Mouse (Mus musculus) MEL (cell line): ENCODE measurements around the gene Hps5. TPM values are rescaled to one million over a fixed set of nuclear protein-coding genes. Genes with fewer than 3 reads are reported as not detected.

Experiments
- DNase-seq: peaks from one replicate; pipeline ENCODE4 v3.0.0; 2011; ENCODE audit warnings: low read depth, low spot score
- H3K27ac ChIP-seq: 2 replicates; pipeline ENCODE4 v1.5.1; 2012; ENCODE audit warnings: low read depth, mild to moderate bottlenecking, control low read depth, low read length, moderate library complexity; ENCODE audit not compliant: control insufficient read depth
- H3K27me3 ChIP-seq, 2 experiments: fragments of 150-350 bp in 1 of 2; sonication (generic) in 1 of 2; 2 replicates each; pipeline ENCODE4 v1.6.1; 2012; ENCODE audit warnings: low read length in 2 of 2, mild to moderate bottlenecking in 2 of 2, improper control_type of control experiment in 1 of 2, moderate library complexity in 1 of 2; ENCODE audit not compliant: insufficient read depth in 2 of 2, control insufficient read depth in 1 of 2
- H3K36me3 ChIP-seq, 2 experiments: 2 replicates each; pipeline ENCODE4 v1.6.1; 2012 to 2014; ENCODE audit warnings: low read length in 2 of 2, improper control_type of control experiment in 1 of 2, inconsistent platforms in 1 of 2, mild to moderate bottlenecking in 1 of 2; ENCODE audit not compliant: insufficient read depth in 2 of 2, control insufficient read depth in 1 of 2
- H3K4me1 ChIP-seq, 2 experiments: fragments of 150-350 bp in 1 of 2; sonication (generic) in 1 of 2; 2 replicates each; pipeline ENCODE4 v1.6.1; 2012; ENCODE audit warnings: low read length in 2 of 2, improper control_type of control experiment in 1 of 2, mild to moderate bottlenecking in 1 of 2; ENCODE audit not compliant: insufficient read depth in 2 of 2, control insufficient read depth in 1 of 2
- H3K4me3 ChIP-seq, 2 experiments: fragments of 150-350 bp in 1 of 2; sonication (generic) in 1 of 2; 2 replicates each; pipeline ENCODE4 v1.5.1; 2012; ENCODE audit warnings: low read depth in 2 of 2, low read length in 2 of 2, mild to moderate bottlenecking in 2 of 2, moderate library complexity in 2 of 2, control low read depth in 1 of 2, improper control_type of control experiment in 1 of 2; ENCODE audit not compliant: control insufficient read depth in 1 of 2, insufficient read depth in 1 of 2
- H3K79me2 ChIP-seq: 2 replicates; pipeline ENCODE4 v1.6.1; 2012; ENCODE audit warnings: mild to moderate bottlenecking, low read length, moderate library complexity; ENCODE audit not compliant: control insufficient read depth, poor library complexity, insufficient read depth
- H3K9ac ChIP-seq: 2 replicates; pipeline ENCODE4 v1.6.1; 2012; ENCODE audit warnings: low read depth, mild to moderate bottlenecking, control low read depth, low read length, moderate library complexity; ENCODE audit not compliant: control insufficient read depth, poor library complexity, severe bottlenecking
- H3K9me3 ChIP-seq: fragments of 150-350 bp; sonication (generic); replicated peaks from 2 replicates; pipeline ENCODE4 v1.6.1; 2012; ENCODE audit warnings: mild to moderate bottlenecking, low read length, improper control_type of control experiment, moderate library complexity; ENCODE audit not compliant: insufficient read depth
- CTCF ChIP-seq, 3 experiments: IDR thresholded peaks in 2 of 3; conservative IDR thresholded peaks in 1 of 3; 2 replicates each; pipeline ENCODE4 v1.5.1; 2011 to 2012; ENCODE audit warnings: low read length in 3 of 3, low read depth in 2 of 3, mild to moderate bottlenecking in 2 of 3, improper control_type of control experiment in 1 of 3, inconsistent platforms in 1 of 3, mixed read lengths in 1 of 3, moderate library complexity in 1 of 3; ENCODE audit not compliant: control insufficient read depth in 1 of 3, insufficient read depth in 1 of 3, poor library complexity in 1 of 3, severe bottlenecking in 1 of 3
- GABPA ChIP-seq: IDR thresholded peaks from 2 replicates; pipeline ENCODE4 v1.6.1; 2012; ENCODE audit warnings: low read depth, mild to moderate bottlenecking, inconsistent platforms, low read length, improper control_type of control experiment, moderate library complexity
- HCFC1 ChIP-seq: IDR thresholded peaks from 2 replicates; pipeline ENCODE4 v1.6.1; 2012; ENCODE audit warnings: low read depth, mild to moderate bottlenecking, inconsistent platforms, low read length, improper control_type of control experiment, moderate library complexity
- KAT2A ChIP-seq: conservative IDR thresholded peaks from 2 replicates; pipeline ENCODE4 v1.6.1; 2012; ENCODE audit warnings: low read depth, low read length, improper control_type of control experiment, inconsistent platforms
- MEF2A ChIP-seq: IDR thresholded peaks from 2 replicates; pipeline ENCODE4 v1.6.1; 2014; ENCODE audit warnings: low read depth, mild to moderate bottlenecking, inconsistent platforms, low read length, improper control_type of control experiment; ENCODE audit not compliant: poor library complexity, insufficient replicate concordance, severe bottlenecking; ENCODE audit errors: extremely low read depth
- MYC ChIP-seq: IDR thresholded peaks from 2 replicates; pipeline ENCODE4 v1.6.1; 2011; ENCODE audit warnings: low read depth, mild to moderate bottlenecking, low read length, improper control_type of control experiment, moderate library complexity
- NELFE ChIP-seq: IDR thresholded peaks from 2 replicates; pipeline ENCODE4 v1.6.1; 2011; ENCODE audit warnings: low read depth, low read length, improper control_type of control experiment
- NRF1 ChIP-seq: IDR thresholded peaks from 2 replicates; pipeline ENCODE4 v1.6.1; 2014; ENCODE audit warnings: low read depth, mild to moderate bottlenecking, inconsistent platforms, low read length, improper control_type of control experiment, moderate library complexity; ENCODE audit not compliant: poor library complexity, insufficient read depth, severe bottlenecking
- POLR2A ChIP-seq, 2 experiments: IDR thresholded peaks; 2 replicates each; pipeline ENCODE4 v1.6.1; 2011 to 2012; ENCODE audit warnings: low read length in 2 of 2, mild to moderate bottlenecking in 2 of 2, control low read depth in 1 of 2, improper control_type of control experiment in 1 of 2, low read depth in 1 of 2, moderate library complexity in 1 of 2; ENCODE audit not compliant: control insufficient read depth in 1 of 2, insufficient read depth in 1 of 2, poor library complexity in 1 of 2
- POLR2AphosphoS5 ChIP-seq: IDR thresholded peaks from 2 replicates; pipeline ENCODE4 v1.6.1; 2012; ENCODE audit warnings: low read depth, borderline replicate concordance, mild to moderate bottlenecking, inconsistent platforms, low read length, moderate library complexity, mixed read lengths
- RAD21 ChIP-seq: IDR thresholded peaks from 2 replicates; pipeline ENCODE4 v1.6.1; 2011; ENCODE audit warnings: mild to moderate bottlenecking, low read depth, low read length, improper control_type of control experiment
- SIN3A ChIP-seq: IDR thresholded peaks from 2 replicates; pipeline ENCODE4 v1.6.1; 2012; ENCODE audit warnings: low read length, improper control_type of control experiment, inconsistent platforms
- SMC3 ChIP-seq: IDR thresholded peaks from 2 replicates; pipeline ENCODE4 v1.6.1; 2011; ENCODE audit warnings: low read depth, low read length, improper control_type of control experiment
- TAL1 ChIP-seq: IDR thresholded peaks from 2 replicates; pipeline ENCODE4 v1.6.1; 2012; ENCODE audit warnings: mild to moderate bottlenecking, inconsistent platforms, low read length, moderate library complexity, mixed read lengths
- TBP ChIP-seq: IDR thresholded peaks from 2 replicates; pipeline ENCODE4 v1.8.0; 2011; ENCODE audit warnings: low read depth, low read length, improper control_type of control experiment
- ZC3H11A ChIP-seq: IDR thresholded peaks from 2 replicates; pipeline ENCODE4 v1.6.1; 2012; ENCODE audit warnings: low read depth, mild to moderate bottlenecking, inconsistent platforms, low read length, improper control_type of control experiment
- ZKSCAN1 ChIP-seq: IDR thresholded peaks from 2 replicates; pipeline ENCODE4 v1.6.1; 2012; ENCODE audit warnings: low read depth, mild to moderate bottlenecking, inconsistent platforms, low read length, improper control_type of control experiment, moderate library complexity
- polyA plus RNA-seq, 2 experiments: library from polyadenylated mRNA; stranded (reverse) in 1 of 2; unstranded in 1 of 2; fragments of >175 nt in 1 of 2; fragments of >200 nt in 1 of 2; gene quantifications; 2 replicates each; pipeline versions ENCODE4 v1.2.1 to v1.2.4; 2012; ENCODE audit warnings: low replicate concordance in 2 of 2, low read depth in 1 of 2; ENCODE audit not compliant: insufficient read length in 2 of 2, insufficient read depth in 1 of 2, missing spikeins in 1 of 2
- total RNA-seq: library from RNA; depleted of rRNA; stranded (reverse); fragments of 300-350 nt; gene quantifications from 2 replicates; pipeline ENCODE4 v1.2.3, GENCODE M21; 2012

Gene Hps5
- total and polyA plus RNA-seq, 3 experiments = 19.3 to 20.2 TPM; not detected in 1

DNA sequence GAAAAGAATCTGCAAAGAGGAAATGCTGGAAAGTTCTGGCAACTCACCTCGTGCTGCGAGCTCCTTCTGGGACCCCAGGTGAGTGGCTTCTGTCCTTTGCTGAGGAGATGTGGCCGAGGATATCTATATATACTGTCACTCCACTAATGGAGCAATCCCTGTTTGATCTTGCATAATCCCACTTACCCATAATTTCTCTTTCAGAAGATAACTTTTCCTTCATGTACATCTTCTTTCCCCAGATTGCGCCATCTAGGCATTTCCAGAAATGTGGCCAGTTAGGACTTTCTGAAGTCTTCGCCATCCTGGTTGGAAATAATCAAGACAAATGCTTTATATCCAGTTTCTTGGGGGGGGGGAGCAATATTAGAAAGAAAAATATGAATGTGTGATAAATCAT, 80.3 kb downstream of the Hps5 start, which contains the start of gene Saa3:
TSS of gene Saa3 (minus strand) at position 101 of the 400 bp plus-strand sequence.
- Histone ChIP-seq H3K27me3 (no peaks in the 10 kb centered on the region), H3K9me3 (no peaks in the 10 kb centered on the region), H3K4me3 (peak within 1 kb of the TSS in 1 of 2 experiments; percentile 48; a peak in 1 of 4 replicates), H3K4me1 (peaks cover 11 to 24% of the 10 kb centered on the region in 2 experiments; a peak in 3 of 4 replicates), H3K27ac (no peak within 1 kb of the TSS), H3K9ac (0 out of 2 replicates have a peak within 1 kb of the TSS, but pooled peaks have one; percentile 18), H3K36me3 (peaks cover 0 to 8% of the 10 kb centered on the region in 2 experiments; a peak in 2 of 4 replicates), H3K79me2 (no peaks in the 10 kb centered on the region)
- no peak for DNase-seq
- TF ChIP-seq KAT2A = no peak
- TF ChIP-seq HCFC1 = no peak
- no peak for TF ChIP-seq ZC3H11A
- TF ChIP-seq NELFE = no peak
- no peak for TF ChIP-seq NRF1
- TF ChIP-seq ZKSCAN1 = no peak
- no peak for TF ChIP-seq POLR2A (IDR thresholded peaks at IDR 0.05; ENCODE audit: control insufficient read depth in 1 of 2, insufficient read depth in 1 of 2, low read depth in 1 of 2, low read length in 2 of 2, poor library complexity in 1 of 2)
- no peak for TF ChIP-seq POLR2AphosphoS5
- TF ChIP-seq MEF2A = no peak
- no peak for TF ChIP-seq SIN3A
- no peak for TF ChIP-seq RAD21
- no peak for TF ChIP-seq MYC
- no peak for TF ChIP-seq GABPA

DNA sequence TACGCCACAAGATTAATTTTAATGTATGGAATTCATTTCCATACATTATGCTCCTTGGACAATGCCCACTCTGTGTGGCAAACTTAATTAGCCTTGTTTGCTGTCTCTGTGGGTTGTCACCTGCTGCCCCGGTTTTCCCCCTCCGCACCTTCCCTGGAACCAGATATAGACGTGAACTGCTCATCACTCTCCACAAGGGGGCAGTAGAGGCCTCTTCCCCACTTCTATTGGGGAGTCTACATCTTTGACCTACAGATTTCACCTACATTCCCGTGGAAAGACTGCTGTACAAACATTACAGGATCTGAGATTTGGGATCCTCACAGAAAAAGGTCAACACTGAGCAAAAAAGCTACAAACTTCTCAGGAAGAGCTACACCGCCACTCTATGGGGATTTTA, 81.3 kb downstream of the Hps5 start:
- peak; percentile 79 for DNase-seq
- H3K27me3 ChIP-seq = no peaks in the 10 kb centered on the region
- H3K27ac ChIP-seq = no peak overlapping the region
- H3K79me2 ChIP-seq = peaks cover 6% of the 10 kb centered on the region
- H3K9ac ChIP-seq = no peak overlapping the region
- H3K4me3 ChIP-seq = no peak overlapping the region
- H3K9me3 ChIP-seq = no peaks in the 10 kb centered on the region
- no peak for TF ChIP-seq TAL1
- 0 out of 2 replicates have a peak, but pooled peaks have one; percentile 15 for TF ChIP-seq TBP
- TF ChIP-seq ZC3H11A = peak; percentile 57
- TF ChIP-seq CTCF (IDR thresholded peaks at IDR 0.05 in 2 of 3, conservative IDR thresholded peaks at IDR 0.05 in 1 of 3; ENCODE audit: control insufficient read depth in 1 of 3, insufficient read depth in 1 of 3, low read depth in 2 of 3, low read length in 3 of 3, poor library complexity in 1 of 3, severe bottlenecking in 1 of 3) = peak; percentile 80 to 91 (median 87)
- peak; percentile 77 for TF ChIP-seq SMC3
- TF ChIP-seq RAD21 = peak; percentile 74
- peaks cover 11 to 26% of the 10 kb centered on the region in 2 experiments; a peak in 3 of 4 replicates for H3K4me1 ChIP-seq
- H3K36me3 ChIP-seq = peaks cover 0 to 10% of the 10 kb centered on the region in 2 experiments; a peak in 2 of 4 replicates
